Mouse (Mus musculus) urinary bladder, postnatal 36 days (tissue): ENCODE measurements around the gene Lrp2.

ENCODE experiments used
- DNase-seq, 2 experiments: peaks; one replicate each; pipeline ENCODE4 v3.0.0; 2022; ENCODE audit warnings: low spot score in 2 of 2, mixed read lengths in 1 of 2

Gene Lrp2

GRCm38 (mm10) chr2:69405692-69406091, 180.2 kb downstream of the Lrp2 start:
- DNase-seq, result no peak

DNA sequence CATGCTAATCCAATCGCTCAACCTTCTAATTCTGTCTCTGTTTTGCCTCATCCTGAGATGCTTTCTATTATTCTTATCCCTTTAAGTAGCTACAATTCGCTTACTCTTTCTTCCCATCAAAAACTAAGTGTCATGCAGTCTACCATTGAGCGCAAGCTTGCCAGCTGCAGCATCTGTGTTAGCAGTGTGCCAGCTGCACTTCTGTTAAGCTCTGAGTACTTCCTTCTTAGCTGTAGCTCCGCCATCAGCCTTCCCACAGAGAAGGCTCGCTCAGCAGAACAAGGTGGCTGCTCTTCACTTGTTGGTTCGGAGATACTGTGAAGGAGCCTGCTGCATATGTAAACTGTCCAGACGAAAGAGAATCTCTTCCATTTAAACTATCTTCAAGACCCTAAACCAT, 183.6 kb downstream of the Lrp2 start:
- DNase-seq, result no peak

DNA sequence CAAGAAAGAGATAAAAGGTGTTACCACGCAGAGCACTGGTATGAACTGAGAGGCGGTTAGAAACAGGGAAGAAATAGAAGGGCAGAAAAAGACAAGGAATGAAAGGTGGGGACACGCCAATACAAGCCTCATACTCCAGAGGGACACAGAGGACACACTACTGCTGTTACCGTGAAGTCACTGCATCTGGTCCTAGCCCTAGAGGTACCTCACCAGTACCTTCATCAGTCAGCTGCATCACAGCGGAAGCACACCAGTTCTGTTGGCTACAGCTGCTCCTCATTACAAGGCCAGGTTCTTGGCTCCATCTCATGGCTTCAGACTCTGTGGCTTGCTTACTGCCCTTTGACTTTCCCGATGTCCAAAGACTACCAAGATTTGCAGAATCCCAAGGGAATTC, 184.0 kb downstream of the Lrp2 start:
- no peak for DNase-seq

DNA sequence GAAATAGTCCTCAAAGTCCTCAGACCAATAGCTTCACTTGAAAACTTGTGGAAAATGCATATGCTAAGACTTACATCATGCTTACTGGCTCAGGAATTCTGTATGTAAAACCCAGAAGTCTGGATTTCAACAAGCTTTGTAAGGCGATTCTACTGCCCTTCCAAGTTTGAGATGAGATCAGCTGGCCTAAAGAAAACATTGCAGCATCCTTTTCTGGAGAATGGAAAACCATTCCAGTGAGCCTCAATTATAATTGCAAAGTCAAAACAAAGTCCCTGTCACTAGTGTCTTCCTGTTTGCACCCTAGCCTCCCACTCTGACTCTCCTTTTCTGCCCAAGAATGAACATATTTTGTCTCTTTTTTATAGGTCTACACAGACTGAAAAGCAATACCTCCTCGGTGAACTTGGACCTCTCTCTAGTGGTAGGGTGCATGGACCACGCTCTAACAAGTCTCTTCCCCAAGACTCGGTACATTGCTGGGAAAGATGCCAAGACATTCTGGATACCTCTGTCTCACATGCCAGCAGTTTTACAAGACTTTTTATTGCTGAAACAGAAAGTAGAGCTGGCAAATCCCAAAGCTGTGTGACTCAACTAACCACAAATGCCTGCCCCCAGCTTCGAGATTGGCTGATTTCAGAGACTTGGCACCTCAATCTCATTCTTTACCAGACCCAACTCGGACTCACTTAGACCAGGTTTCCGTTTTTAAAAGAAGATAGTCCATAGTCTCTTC, 184.8 kb downstream of the Lrp2 start:
- DNase-seq, result peak; percentile 16 to 28

DNA sequence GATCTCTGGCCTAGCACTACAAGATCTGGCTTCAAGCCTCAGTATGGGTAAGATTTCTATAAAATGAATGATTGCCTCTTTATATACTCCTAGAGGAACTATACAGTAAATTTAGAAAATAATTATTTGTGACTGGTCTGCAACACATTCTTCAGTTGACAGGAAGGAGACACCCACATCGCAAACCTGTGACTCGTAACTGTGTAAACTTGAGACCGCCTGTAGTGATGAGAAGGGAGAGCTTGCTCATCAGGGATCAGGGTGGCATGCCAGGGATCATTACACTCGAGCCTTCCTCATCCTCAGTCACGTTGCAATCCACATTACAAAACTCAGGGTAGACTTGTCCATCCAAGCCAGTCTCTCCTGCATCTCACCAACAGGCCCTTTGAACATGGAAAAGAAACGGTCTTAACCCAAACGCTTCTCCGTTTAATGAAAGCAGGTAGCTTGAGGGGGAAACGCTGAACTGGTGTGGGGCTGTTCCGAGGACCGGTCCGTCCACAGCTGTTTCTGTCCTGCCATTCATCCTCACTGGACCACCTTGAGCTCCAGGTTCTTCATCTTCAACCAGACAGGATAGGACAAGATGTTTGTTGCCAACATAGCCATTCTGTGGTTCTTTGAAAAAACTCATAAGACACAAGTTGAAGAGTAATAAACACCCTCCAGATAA, 189.0 kb downstream of the Lrp2 start:
- no peak for DNase-seq

GRCm38 (mm10) chr2:69395597-69396248, 190.1 kb downstream of the Lrp2 start:
- no peak for DNase-seq

DNA sequence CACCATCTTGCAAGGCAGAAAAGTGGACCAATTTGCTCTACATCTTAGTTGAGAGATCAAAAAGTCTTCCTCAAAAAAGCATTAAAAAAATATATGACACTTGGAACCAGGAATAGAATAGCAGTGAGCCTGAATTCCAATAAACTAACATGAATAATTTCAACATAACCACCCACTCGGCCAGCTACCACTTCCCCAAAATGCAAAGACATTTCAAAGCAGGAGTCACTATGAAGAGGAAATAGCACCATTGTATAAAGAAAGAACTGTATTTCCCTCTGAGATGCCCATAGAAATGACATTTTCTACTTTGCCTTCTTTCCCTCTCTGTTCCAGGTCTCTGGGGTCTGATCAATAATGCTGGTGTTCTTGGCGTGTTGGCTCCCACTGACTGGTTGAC, 191.9 kb downstream of the Lrp2 start:
- no peak for DNase-seq

DNA sequence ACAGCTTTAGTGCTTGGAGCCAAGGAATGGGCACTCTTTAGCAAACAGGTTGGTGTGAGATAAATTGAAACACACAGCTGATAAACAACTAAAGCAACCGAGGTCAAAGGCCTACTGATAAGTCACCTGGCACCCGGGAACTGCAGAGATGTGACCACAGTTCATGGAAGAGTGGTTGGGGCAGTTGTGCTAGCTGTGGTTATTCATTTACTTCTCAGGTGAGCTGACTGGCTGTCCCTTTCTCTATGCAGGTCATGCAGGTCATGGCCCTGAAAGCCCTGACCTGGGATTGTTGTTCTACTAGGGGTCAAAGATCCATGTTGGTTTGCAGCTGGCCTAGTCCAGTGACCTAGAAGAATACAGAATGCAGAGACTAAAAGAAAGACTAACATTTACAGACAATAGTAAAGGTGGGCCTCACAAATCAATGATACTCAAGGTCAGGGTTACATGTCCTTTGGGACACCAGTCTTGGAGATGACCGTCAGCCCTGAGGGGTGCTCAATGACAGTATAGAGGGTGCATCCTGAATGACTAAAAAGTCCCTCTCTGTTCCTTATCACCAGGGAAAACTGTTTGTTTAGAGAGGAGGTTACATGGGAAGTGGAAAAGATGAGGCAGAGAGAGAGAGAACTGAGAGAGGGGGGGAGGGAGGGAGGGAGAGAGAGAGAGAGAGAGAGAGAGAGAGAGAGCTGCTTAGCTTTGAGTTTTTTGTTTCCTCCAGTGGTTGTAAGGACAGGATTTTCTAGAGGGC, 199.6 kb downstream of the Lrp2 start:
- DNase-seq, result no peak

GRCm38 (mm10) chr2:69382838-69383237, 203.0 kb downstream of the Lrp2 start:
- no peak for DNase-seq

GRCm38 (mm10) chr2:69381740-69382139, 204.1 kb downstream of the Lrp2 start:
- DNase-seq, result no peak

- DNase-seq, result peak; percentile 25 to 61
These were observed 205.6 kb downstream of the Lrp2 start, which contains the start of gene Dhrs9 for GRCm38 (mm10) chr2:69380281-69380680. Gene Dhrs9 (plus strand): TSS chr2:69380445.

DNA sequence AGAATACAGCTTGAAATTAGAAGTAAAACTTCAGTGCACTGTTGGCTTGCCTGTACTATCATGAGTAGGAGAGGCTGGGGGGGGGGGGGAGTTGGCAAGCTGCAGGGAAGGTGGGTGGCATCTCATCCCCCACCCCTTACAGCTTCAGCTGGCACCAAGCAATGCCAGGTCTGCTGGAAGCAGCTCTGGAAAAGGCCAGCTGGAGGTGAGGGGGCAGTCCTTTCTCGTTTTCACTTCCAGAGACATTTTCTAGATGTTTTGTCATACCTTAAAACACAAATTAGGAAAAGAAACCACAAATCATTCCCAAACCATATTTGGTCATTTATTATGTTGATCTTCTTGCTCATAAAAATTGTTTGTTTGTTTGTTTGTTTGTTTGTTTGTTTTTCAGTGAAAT, 206.1 kb downstream of the Lrp2 start:
- DNase-seq, result no peak

DNA sequence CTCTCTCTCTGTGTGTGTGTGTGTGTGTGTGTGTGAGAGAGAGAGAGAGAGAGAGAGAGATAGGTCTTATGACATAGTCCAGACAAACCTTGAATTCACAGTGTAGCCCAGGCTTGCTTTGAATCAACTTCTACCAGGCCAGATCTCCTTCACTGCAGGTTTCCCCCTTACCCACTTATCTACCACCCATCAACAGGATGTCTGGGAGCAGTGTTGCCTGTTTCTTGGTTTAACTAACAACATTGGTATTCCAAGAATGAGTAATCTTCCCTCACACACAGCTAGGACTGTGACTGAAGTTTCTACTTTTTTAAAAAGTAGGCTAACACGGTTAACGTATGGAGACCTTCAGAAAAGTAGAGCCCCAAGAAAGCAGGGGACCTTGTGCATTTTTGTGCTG, 209.1 kb downstream of the Lrp2 start:
- no peak for DNase-seq
